Mouse (Mus musculus) hindbrain, postnatal 0 days (tissue): ENCODE data around the gene Ssr2. TPM values are rescaled to one million over a fixed set of nuclear protein-coding genes. Genes with fewer than 3 reads are reported as not detected.

ENCODE experiments used
- ATAC-seq: fragments of 200-750 bp; cut with Nextera tagmentation; 2 replicates; pipeline ENCODE4 v1.8.0; 2017; ENCODE audit warnings: mild to moderate bottlenecking, moderate TSS enrichment, moderate library complexity
- DNase-seq: peaks from one replicate; pipeline ENCODE4 v3.0.0-alpha.2; 2015; ENCODE audit warnings: low spot score
- H3K27ac ChIP-seq: fragments of 300-500 bp; sonication (generic); 2 replicates; pipeline ENCODE4 v1.5.1; 2014; ENCODE audit warnings: mild to moderate bottlenecking
- H3K27me3 ChIP-seq: fragments of 300-500 bp; sonication (generic); 2 replicates; pipeline ENCODE4 v1.6.1; 2014; ENCODE audit warnings: low read length, mixed read lengths; ENCODE audit not compliant: insufficient read depth
- H3K36me3 ChIP-seq: fragments of 300-500 bp; sonication (generic); 2 replicates; pipeline ENCODE4 v1.6.1; 2014; ENCODE audit warnings: low read length, mixed read lengths; ENCODE audit not compliant: insufficient read depth
- H3K4me1 ChIP-seq: fragments of 300-500 bp; sonication (generic); 2 replicates; pipeline ENCODE4 v1.6.1; 2014; ENCODE audit warnings: antibody characterized with exemption, low read length, mixed read lengths; ENCODE audit not compliant: insufficient read depth
- H3K4me2 ChIP-seq: fragments of 300-500 bp; sonication (generic); 2 replicates; pipeline ENCODE4 v1.6.1; 2014; ENCODE audit warnings: low read depth, mild to moderate bottlenecking, low read length, moderate library complexity, mixed read lengths
- H3K4me3 ChIP-seq: fragments of 300-500 bp; sonication (generic); 2 replicates; pipeline ENCODE4 v1.5.1; 2014; ENCODE audit warnings: low read length
- H3K9ac ChIP-seq: fragments of 300-500 bp; sonication (generic); replicated peaks from 2 replicates; pipeline ENCODE4 v1.6.1; 2014; ENCODE audit warnings: mild to moderate bottlenecking, low read length, moderate library complexity, mixed read lengths
- H3K9me3 ChIP-seq: fragments of 300-500 bp; sonication (generic); 2 replicates; pipeline ENCODE4 v1.6.1; 2016; ENCODE audit warnings: low read length, mixed read lengths
- CTCF ChIP-seq: IDR thresholded peaks from 2 replicates; pipeline ENCODE4 v1.5.1; 2016; ENCODE audit warnings: antibody characterized with exemption, control low read depth, low read depth
- WGBS: fragments of 180-500 bp; shearing (Covaris S2); extraction: QIAGEN DNeasy Blood & Tissue Kit; methylation state at CpG from one replicate; pipeline ENCODE4 v1.1.7; 2014; 5-methylcytosine and 5-hydroxymethylcytosine counted together
- polyA plus RNA-seq: library from polyadenylated mRNA; unstranded; fragments of >200 nt; fragmentation: Nextera tagmentation; extraction: Ambion mirVana; gene quantifications from 2 replicates; pipeline ENCODE4 v1.2.1, GENCODE M21; 2015
- total RNA-seq: library from RNA; depleted of rRNA; stranded (reverse); fragments of >200 nt; gene quantifications from 2 replicates; pipeline ENCODE4 v1.2.3, GENCODE M21; 2014

Ssr2 gene
- total and polyA plus RNA-seq, 2 experiments from 2014 or later = 210 to 307 TPM

- no peak overlapping the region for H3K9ac ChIP-seq
- ATAC-seq (no peak), DNase-seq (no peak)
- H3K4me3 ChIP-seq = no peak overlapping the region
- H3K27ac ChIP-seq = peak overlapping the region; percentile 91
- H3K36me3 ChIP-seq = peaks cover 10% of the 10 kb centered on the region
- H3K4me1 ChIP-seq = peaks cover 22% of the 10 kb centered on the region
- no peak for TF ChIP-seq CTCF
- H3K27me3 ChIP-seq = no peaks in the 10 kb centered on the region
- H3K4me2 ChIP-seq = no peak overlapping the region
- WGBS = 83% methylated on average over 7 of the region's 7 CpGs
- no peaks in the 10 kb centered on the region for H3K9me3 ChIP-seq
Measured at GRCm38 (mm10) chr3:88625531-88625930, 49.9 kb downstream of the Ssr2 start.

- Histone ChIP-seq H3K4me3 (no peak overlapping the region), H3K9ac (no peak overlapping the region; the same call in 1 of the 2 replicates), H3K4me2 (no peak overlapping the region; the same call in 1 of the 2 replicates), H3K4me1 (peaks cover 22% of the 10 kb centered on the region), H3K27me3 (no peaks in the 10 kb centered on the region), H3K9me3 (no peaks in the 10 kb centered on the region), H3K27ac (peak overlapping the region; percentile 91; the same call in 1 of the 2 replicates), H3K36me3 (peaks cover 14% of the 10 kb centered on the region)
- no peak for TF ChIP-seq CTCF
- DNase-seq = no peak
- no peak for ATAC-seq
- 50% methylated on average over 7 of the region's 7 CpGs for WGBS
Measured at GRCm38 (mm10) chr3:88626316-88626715, 50.6 kb downstream of the Ssr2 start.

DNA sequence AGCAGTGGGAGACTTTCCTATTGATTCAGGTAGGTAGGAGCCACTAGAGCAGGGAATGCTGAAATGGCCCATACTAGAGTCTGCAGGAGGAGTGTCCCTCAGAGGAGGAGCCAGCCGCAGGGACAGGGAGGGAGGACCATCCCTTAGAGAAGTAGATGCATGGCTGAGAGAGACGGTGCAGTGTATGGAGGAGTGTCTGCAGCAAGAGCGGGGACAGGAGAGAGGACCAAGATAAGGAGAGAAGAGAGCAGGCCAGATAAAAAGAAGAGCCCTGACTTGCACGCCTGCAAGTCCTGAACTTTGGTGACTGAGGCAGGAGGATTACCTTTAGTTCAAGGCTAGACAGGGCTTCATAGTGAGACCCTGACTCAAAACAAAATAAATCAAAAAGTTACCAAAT, 51.4 kb downstream of the Ssr2 start:
- H3K4me1 ChIP-seq = peaks cover 22% of the 10 kb centered on the region
- H3K27me3 ChIP-seq = no peaks in the 10 kb centered on the region
- peaks cover 14% of the 10 kb centered on the region for H3K36me3 ChIP-seq
- no peak overlapping the region for H3K9ac ChIP-seq
- DNase-seq = no peak
- no peak for TF ChIP-seq CTCF
- H3K9me3 ChIP-seq = no peaks in the 10 kb centered on the region
- H3K27ac ChIP-seq = no peak overlapping the region
- WGBS = 68% methylated on average over 4 of the region's 4 CpGs
- no peak overlapping the region for H3K4me3 ChIP-seq
- no peak for ATAC-seq
- H3K4me2 ChIP-seq = no peak overlapping the region

GRCm38 (mm10) chr3:88627535-88627934, 51.9 kb downstream of the Ssr2 start:
- DNase-seq = no peak
- Histone ChIP-seq H3K4me1 (peaks cover 22% of the 10 kb centered on the region), H3K9me3 (no peaks in the 10 kb centered on the region), H3K4me2 (no peak overlapping the region), H3K27me3 (no peaks in the 10 kb centered on the region), H3K27ac (no peak overlapping the region), H3K36me3 (peaks cover 17% of the 10 kb centered on the region), H3K4me3 (no peak overlapping the region), H3K9ac (no peak overlapping the region)
- 86% methylated on average over 2 of the region's 2 CpGs for WGBS
- no peak for TF ChIP-seq CTCF
- no peak for ATAC-seq

DNA sequence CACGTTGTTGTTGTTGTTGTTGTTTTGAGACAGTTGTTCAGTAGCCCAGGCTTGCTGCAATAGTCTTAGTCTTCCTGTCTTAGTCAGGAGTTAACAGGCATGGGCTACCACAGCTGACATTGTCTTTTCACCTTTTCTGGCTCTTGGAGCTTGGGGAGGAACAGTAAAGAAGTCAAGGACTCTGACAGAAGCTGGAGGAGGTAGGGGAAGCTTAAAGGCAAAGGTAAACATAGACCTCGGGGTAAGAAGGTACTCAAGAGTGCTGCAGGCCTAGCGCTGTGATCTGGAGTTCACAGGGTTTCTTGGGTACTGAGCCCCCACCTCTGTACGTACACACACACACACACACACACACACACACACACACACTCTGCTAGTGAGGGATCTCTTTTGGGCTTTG, 53.1 kb downstream of the Ssr2 start:
- Histone ChIP-seq H3K4me2 (no peak overlapping the region), H3K27me3 (no peaks in the 10 kb centered on the region), H3K4me3 (no peak overlapping the region), H3K4me1 (peaks cover 22% of the 10 kb centered on the region), H3K36me3 (peaks cover 30% of the 10 kb centered on the region), H3K9me3 (no peaks in the 10 kb centered on the region), H3K9ac (no peak overlapping the region), H3K27ac (no peak overlapping the region)
- ATAC-seq (no peak), DNase-seq (no peak)
- WGBS = 66% methylated on average over 4 of the region's 4 CpGs
- TF ChIP-seq CTCF = no peak

DNA sequence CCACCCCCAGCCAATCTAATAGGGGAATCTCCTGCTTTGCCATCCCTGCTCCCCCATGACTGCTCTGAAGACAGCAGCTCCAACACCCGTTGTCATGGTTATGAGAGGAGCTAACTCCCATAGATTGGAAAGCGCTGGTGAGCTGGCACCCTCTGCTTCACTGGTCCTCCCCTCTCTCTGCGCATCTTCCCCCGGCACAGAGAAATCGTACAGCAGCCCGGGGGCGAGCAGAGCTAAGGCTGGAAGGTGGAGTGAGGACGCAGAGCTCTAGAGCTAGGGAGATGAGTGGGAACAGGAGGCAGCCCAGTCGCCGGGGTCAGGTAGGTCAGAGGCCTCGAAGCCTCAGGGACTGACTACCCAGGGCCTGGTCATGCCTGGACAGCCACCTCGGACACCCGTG, 53.6 kb downstream of the Ssr2 start:
- Histone ChIP-seq H3K4me3 (no peak overlapping the region), H3K4me2 (no peak overlapping the region), H3K9ac (no peak overlapping the region), H3K36me3 (peaks cover 34% of the 10 kb centered on the region), H3K27me3 (no peaks in the 10 kb centered on the region), H3K9me3 (no peaks in the 10 kb centered on the region), H3K4me1 (peaks cover 21% of the 10 kb centered on the region), H3K27ac (no peak overlapping the region)
- 73% methylated on average over 13 of the region's 13 CpGs for WGBS
- DNase-seq (no peak), ATAC-seq (no peak)
- no peak for TF ChIP-seq CTCF

- 60% methylated on average over 9 of the region's 9 CpGs for WGBS
- peaks cover 42% of the 10 kb centered on the region for H3K36me3 ChIP-seq
- ATAC-seq = no peak
Measured at GRCm38 (mm10) chr3:88630018-88630417, 54.3 kb downstream of the Ssr2 start.

More at GRCm38 (mm10) chr3:88630018-88630417, 54.3 kb downstream of the Ssr2 start:
- no peak overlapping the region for H3K4me3 ChIP-seq
- no peak overlapping the region for H3K9ac ChIP-seq
- H3K4me2 ChIP-seq = no peak overlapping the region
- no peaks in the 10 kb centered on the region for H3K27me3 ChIP-seq
- H3K27ac ChIP-seq = no peak overlapping the region
- no peaks in the 10 kb centered on the region for H3K9me3 ChIP-seq
- no peak for DNase-seq
- TF ChIP-seq CTCF = no peak
- peaks cover 13% of the 10 kb centered on the region for H3K4me1 ChIP-seq
